Mouse (Mus musculus): ENCODE measurements around the gene Slc34a2. TPM values are rescaled to one million over a fixed set of nuclear protein-coding genes. Genes with fewer than 3 reads are reported as not detected.

Gene Slc34a2
- polyA plus RNA-seq, 1 experiment from 2014 or later, result not detected

DNA sequence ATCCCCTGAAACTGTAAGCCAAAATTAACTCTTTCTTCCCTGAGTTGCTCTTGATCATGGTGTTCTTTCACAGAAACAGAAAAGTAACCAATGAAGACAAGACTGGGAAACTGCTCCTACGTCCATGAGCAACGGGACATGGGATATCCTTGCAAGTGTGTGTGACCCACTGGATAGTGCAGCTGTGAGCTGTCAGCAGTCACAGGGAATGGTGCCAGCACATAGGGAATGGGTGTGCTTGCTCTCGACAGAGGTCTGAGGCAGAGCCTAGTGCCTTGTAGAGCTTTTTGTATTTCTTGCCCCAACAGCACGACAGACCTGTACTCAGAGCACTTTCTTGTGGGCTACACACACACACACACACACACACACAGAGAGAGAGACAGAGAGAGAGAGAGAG is 68.2 kb downstream of the Slc34a2 start:
- Histone ChIP-seq H3K36me3 (no peaks in the 10 kb centered on the region), H3K9me3 (no peaks in the 10 kb centered on the region), H3K4me3 (no peak overlapping the region), H3K27me3 (ENCODE audit: insufficient read depth, poor library complexity, severe bottlenecking) (no peaks in the 10 kb centered on the region), H3K27ac (no peak overlapping the region), H3K4me1 (replicated peaks) (0 out of 2 replicates have a peak, but pooled peaks cover 7% of the 10 kb centered on the region)
- WGBS, result 84% methylated on average over 4 of the region's 4 CpGs
- no peak for DNase-seq (ENCODE audit: low spot score)

- WGBS, result 60% methylated on average over 4 of the region's 4 CpGs
Observed at GRCm38 (mm10) chr5:53106731-53107130, 68.8 kb downstream of the Slc34a2 start.

DNA sequence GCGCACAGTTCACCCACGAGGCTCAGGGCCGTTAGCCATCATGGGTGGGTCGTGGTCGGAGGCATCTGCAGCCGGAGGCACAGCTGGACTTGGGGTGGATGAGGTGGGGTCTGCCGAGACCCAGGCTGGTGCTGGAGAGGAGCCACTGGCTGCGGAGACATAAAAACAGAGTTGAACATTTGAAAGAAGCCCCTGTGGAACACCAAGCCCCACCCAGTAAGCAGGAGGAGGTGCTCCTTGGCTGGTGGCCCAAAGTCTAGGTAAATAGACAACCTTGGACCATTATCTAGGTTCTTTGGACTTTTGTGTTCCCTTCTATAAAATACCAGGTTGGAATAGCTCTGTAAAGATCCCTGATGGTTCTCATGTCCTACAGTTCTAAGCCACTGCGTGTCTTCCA is 70.1 kb downstream of the Slc34a2 start:
- 85% methylated on average over 9 of the region's 9 CpGs for WGBS
- Histone ChIP-seq H3K27me3 (ENCODE audit: insufficient read depth, poor library complexity, severe bottlenecking) (no peaks in the 10 kb centered on the region), H3K27ac (no peak overlapping the region), H3K4me1 (replicated peaks) (0 out of 2 replicates have a peak, but pooled peaks cover 7% of the 10 kb centered on the region), H3K4me3 (no peak overlapping the region), H3K9me3 (peaks cover 4% of the 10 kb centered on the region; the same call in 1 of the 2 replicates), H3K36me3 (0 out of 2 replicates have a peak, but pooled peaks cover 2% of the 10 kb centered on the region)
- DNase-seq (ENCODE audit: low spot score), result no peak

More at GRCm38 (mm10) chr5:53106731-53107130, 68.8 kb downstream of the Slc34a2 start:
- H3K9me3 ChIP-seq, result no peaks in the 10 kb centered on the region
- H3K27ac ChIP-seq, result no peak overlapping the region
- H3K27me3 ChIP-seq (ENCODE audit: insufficient read depth, poor library complexity, severe bottlenecking), result no peaks in the 10 kb centered on the region
- no peak for DNase-seq (ENCODE audit: low spot score)
- no peaks in the 10 kb centered on the region for H3K36me3 ChIP-seq
- no peak overlapping the region for H3K4me3 ChIP-seq
- H3K4me1 ChIP-seq (replicated peaks), result 0 out of 2 replicates have a peak, but pooled peaks cover 7% of the 10 kb centered on the region

DNA sequence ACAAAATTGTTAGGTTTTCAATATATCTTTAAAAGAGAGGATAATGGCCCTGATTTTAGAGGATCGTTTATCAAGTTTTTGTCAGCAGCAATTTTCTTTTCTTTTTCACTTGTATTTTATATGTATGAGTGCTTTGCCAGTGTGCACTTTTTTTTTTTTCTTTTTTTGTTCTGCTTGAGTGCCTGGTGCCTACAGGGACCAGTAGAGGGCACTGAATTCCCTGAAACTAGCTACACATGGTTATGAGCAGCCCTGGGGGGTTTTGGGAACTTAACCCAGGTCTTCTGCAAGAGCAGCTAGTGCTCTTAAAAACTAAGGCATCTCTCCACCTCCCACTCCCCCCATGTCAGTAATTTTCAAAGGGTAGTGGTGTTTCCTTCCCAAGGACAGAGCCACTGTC is 70.8 kb downstream of the Slc34a2 start:
- DNase-seq (ENCODE audit: low spot score), result no peak
- peaks cover 8% of the 10 kb centered on the region; the same call in 1 of the 2 replicates for H3K9me3 ChIP-seq
- H3K27ac ChIP-seq, result no peak overlapping the region
- 0 out of 2 replicates have a peak, but pooled peaks cover 4% of the 10 kb centered on the region for H3K36me3 ChIP-seq
- H3K4me3 ChIP-seq, result no peak overlapping the region
- 84% methylated on average over 1 of the region's 1 CpGs for WGBS
- H3K4me1 ChIP-seq (replicated peaks), result 0 out of 2 replicates have a peak, but pooled peaks cover 7% of the 10 kb centered on the region
- no peaks in the 10 kb centered on the region for H3K27me3 ChIP-seq (ENCODE audit: insufficient read depth, poor library complexity, severe bottlenecking)

DNA sequence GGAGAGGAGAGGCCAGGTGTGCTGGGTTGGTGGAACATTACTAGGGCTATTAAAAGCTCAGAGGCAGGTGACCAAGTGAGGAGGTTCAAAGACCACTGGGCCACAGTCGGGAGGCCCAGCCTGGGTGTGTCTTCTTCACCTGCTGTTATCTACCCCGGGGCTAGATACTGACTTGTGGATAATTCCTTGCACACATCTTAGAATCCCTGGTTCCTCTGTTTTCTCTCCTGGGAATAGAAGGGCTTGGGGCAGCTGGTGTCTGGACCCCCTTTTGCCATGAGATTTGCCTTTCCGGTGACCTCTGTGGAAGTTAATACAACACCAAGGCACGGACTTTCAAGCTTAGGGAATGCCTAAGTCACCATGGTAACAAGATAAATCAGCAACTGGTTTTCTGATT is 72.3 kb downstream of the Slc34a2 start:
- no peak for DNase-seq (ENCODE audit: low spot score)
- Histone ChIP-seq H3K4me3 (no peak overlapping the region), H3K27me3 (ENCODE audit: insufficient read depth, poor library complexity, severe bottlenecking) (no peaks in the 10 kb centered on the region), H3K27ac (no peak overlapping the region), H3K9me3 (peaks cover 8% of the 10 kb centered on the region; the same call in 1 of the 2 replicates), H3K36me3 (0 out of 2 replicates have a peak, but pooled peaks cover 4% of the 10 kb centered on the region), H3K4me1 (replicated peaks) (0 out of 2 replicates have a peak, but pooled peaks cover 7% of the 10 kb centered on the region)
- WGBS, result 63% methylated on average over 4 of the region's 4 CpGs

GRCm38 (mm10) chr5:53111036-53111435 is 73.2 kb downstream of the Slc34a2 start:
- H3K9me3 ChIP-seq, result peaks cover 8% of the 10 kb centered on the region; the same call in 1 of the 2 replicates
- H3K4me3 ChIP-seq, result no peak overlapping the region
- 83% methylated on average over 5 of the region's 5 CpGs for WGBS
- H3K27me3 ChIP-seq (ENCODE audit: insufficient read depth, poor library complexity, severe bottlenecking), result no peaks in the 10 kb centered on the region
- no peak for DNase-seq (ENCODE audit: low spot score)
- H3K27ac ChIP-seq, result no peak overlapping the region
- H3K36me3 ChIP-seq, result 0 out of 2 replicates have a peak, but pooled peaks cover 4% of the 10 kb centered on the region
- H3K4me1 ChIP-seq (replicated peaks), result 0 out of 2 replicates have a peak, but pooled peaks cover 7% of the 10 kb centered on the region

- Histone ChIP-seq H3K4me3 (no peak overlapping the region), H3K27me3 (ENCODE audit: insufficient read depth, poor library complexity, severe bottlenecking) (no peaks in the 10 kb centered on the region), H3K9me3 (peaks cover 8% of the 10 kb centered on the region; the same call in 1 of the 2 replicates), H3K36me3 (0 out of 2 replicates have a peak, but pooled peaks cover 4% of the 10 kb centered on the region), H3K27ac (no peak overlapping the region), H3K4me1 (replicated peaks) (0 out of 2 replicates have a peak, but pooled peaks cover 7% of the 10 kb centered on the region)
- no peak for DNase-seq (ENCODE audit: low spot score)
- 94% methylated on average over 5 of the region's 5 CpGs for WGBS
Observed at GRCm38 (mm10) chr5:53112942-53113341, 75.1 kb downstream of the Slc34a2 start.

DNA sequence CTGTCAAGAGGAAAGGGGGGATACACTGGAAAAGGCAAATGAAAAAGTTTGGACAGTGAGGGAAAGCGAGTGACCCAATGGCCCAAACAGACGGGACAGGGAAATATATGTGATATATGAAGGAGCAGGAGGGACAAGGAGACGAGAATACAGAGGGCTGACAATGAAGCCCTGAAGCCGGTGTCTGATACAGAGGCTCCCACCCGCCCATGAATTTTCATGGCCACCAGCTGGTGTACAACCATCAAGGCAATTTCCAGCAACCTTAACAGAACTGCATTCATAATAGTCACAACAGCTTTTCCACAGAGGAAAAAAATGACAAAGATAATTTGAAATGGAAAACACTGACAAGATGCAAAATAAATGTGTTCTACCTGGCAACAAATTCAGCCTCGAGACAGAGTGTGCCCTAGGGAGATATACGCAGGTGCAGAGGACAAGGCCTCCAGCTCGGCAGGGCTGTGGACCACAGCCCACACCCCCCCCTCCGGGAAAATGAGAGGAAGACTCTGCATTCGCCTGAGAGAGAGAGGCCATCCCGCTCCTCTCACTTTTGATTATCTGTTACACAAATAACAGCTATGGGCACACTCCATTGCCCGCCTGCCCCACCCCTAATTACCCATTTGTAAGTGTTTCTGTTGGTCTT is 76.9 kb downstream of the Slc34a2 start:
- DNase-seq (ENCODE audit: low spot score), result no peak
- Histone ChIP-seq H3K9me3 (peaks cover 8% of the 10 kb centered on the region; the same call in 1 of the 2 replicates), H3K27ac (no peak overlapping the region), H3K4me1 (replicated peaks) (0 out of 2 replicates have a peak, but pooled peaks cover 7% of the 10 kb centered on the region), H3K27me3 (ENCODE audit: insufficient read depth, poor library complexity, severe bottlenecking) (no peaks in the 10 kb centered on the region), H3K36me3 (0 out of 2 replicates have a peak, but pooled peaks cover 4% of the 10 kb centered on the region), H3K4me3 (no peak overlapping the region)
- WGBS, result 73% methylated on average over 12 of the region's 12 CpGs

- 93% methylated on average over 8 of the region's 8 CpGs for WGBS
- DNase-seq (ENCODE audit: low spot score), result no peak
- H3K4me3 ChIP-seq, result no peak overlapping the region
- no peaks in the 10 kb centered on the region for H3K27me3 ChIP-seq (ENCODE audit: insufficient read depth, poor library complexity, severe bottlenecking)
- no peaks in the 10 kb centered on the region for H3K4me1 ChIP-seq (replicated peaks)
- H3K9me3 ChIP-seq, result peaks cover 2% of the 10 kb centered on the region; the same call in 1 of the 2 replicates
- H3K36me3 ChIP-seq, result 0 out of 2 replicates have a peak, but pooled peaks cover under 1% of the 10 kb centered on the region
- no peak overlapping the region for H3K27ac ChIP-seq
Observed at GRCm38 (mm10) chr5:53118212-53118611, 80.3 kb downstream of the Slc34a2 start.

DNA sequence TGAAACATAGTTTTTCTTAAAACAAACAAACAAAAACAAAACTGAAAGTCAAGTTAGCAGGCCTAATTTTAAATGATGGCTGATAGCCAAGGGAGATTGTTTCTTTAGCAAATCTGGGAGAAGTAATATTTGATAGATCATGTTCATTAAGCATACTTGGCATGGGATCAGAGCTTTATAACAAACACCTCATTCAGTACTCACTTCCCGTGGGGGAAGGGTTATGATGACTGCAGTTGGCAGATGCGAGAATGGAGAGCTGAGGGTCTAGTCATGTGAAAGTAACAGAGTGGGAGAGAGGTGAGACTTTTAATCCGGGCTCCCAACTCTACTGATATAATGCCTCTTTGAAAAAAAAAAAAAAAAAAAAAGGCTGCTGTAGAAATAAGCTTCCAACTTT is 81.8 kb downstream of the Slc34a2 start:
- 85% methylated on average over 3 of the region's 3 CpGs for WGBS
- H3K27ac ChIP-seq, result no peak overlapping the region
- H3K4me3 ChIP-seq, result no peak overlapping the region
- no peaks in the 10 kb centered on the region for H3K36me3 ChIP-seq
- no peaks in the 10 kb centered on the region for H3K27me3 ChIP-seq (ENCODE audit: insufficient read depth, poor library complexity, severe bottlenecking)
- no peaks in the 10 kb centered on the region for H3K4me1 ChIP-seq (replicated peaks)
- DNase-seq (ENCODE audit: low spot score), result no peak
- H3K9me3 ChIP-seq, result no peaks in the 10 kb centered on the region

Other genes starting within 250 kb of the Slc34a2 start
- gene Anapc4, start 204.1 kb upstream of the Slc34a2 start, polyA plus RNA-seq (2016; fragmentation: Nextera tagmentation; extraction: Ambion mirVana), result 95.9 and 106 TPM in 2 replicates
- gene Sel1l3, start 175.8 kb downstream of the Slc34a2 start, polyA plus RNA-seq (2016; fragmentation: Nextera tagmentation; extraction: Ambion mirVana), result 2.3 and 2.7 TPM in 2 replicates
- gene Smim20, start 229.0 kb downstream of the Slc34a2 start, polyA plus RNA-seq (2016; fragmentation: Nextera tagmentation; extraction: Ambion mirVana), result 67.8 and 74.2 TPM in 2 replicates

All from hindbrain, embryonic 10.5 days (tissue).